Mouse (Mus musculus): ENCODE measurements around the gene Alppl2. TPM values are rescaled to one million over a fixed set of nuclear protein-coding genes. Genes with fewer than 3 reads are reported as not detected.

Gene Alppl2
- polyA plus RNA-seq, 1 experiment, result not detected

DNA sequence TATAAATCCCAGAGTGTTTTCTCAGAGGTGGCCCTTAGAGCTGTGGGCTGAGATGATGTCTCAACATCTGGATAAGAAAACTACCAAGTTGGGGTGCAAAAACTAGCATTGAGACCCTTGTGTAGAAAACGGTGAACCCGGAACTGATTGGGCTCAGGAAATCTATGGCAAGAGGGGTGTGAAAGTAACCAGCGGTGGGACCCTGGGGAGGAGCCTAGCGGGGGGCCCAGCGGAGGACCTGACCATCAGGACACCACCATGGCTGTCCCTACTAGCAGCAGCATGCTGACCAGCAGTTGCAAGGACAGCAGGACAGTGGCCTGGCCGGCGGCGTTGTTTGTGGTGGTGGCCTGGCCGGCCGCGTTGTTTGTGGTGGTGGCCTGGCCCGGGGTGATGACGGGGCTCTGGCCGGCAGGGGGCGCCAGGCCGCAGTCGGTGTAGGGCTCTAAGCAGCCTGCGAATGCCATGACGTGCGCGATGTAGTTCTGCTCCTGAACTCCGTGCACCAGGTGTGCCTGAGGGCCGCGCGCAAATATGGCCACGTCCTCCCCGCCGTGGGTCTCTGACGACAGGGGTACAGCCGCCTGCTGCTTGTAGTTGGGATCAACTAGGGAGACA, 8.7 kb upstream of the Alppl2 start:
- no peaks in the 10 kb centered on the region for H3K4me1 ChIP-seq (ENCODE audit: control insufficient read depth, insufficient read depth, low read length)
- H3K9ac ChIP-seq (ENCODE audit: low read depth, poor library complexity, severe bottlenecking), result no peak overlapping the region
- no peak overlapping the region for H3K27ac ChIP-seq (ENCODE audit: insufficient read depth, low read length)
- H3K27me3 ChIP-seq (ENCODE audit: control insufficient read depth, insufficient read depth, low read length, poor library complexity, severe bottlenecking), result no peaks in the 10 kb centered on the region
- H3K4me3 ChIP-seq (ENCODE audit: low read depth, low read length), result peak overlapping the region; percentile 33
- TF ChIP-seq EP300 (IDR thresholded peaks at IDR 0.05; ENCODE audit: insufficient read depth, low read depth, low read length) (no peak), CTCF (IDR thresholded peaks at IDR 0.05; ENCODE audit: low read depth, low read length) (peak; percentile 76)
- no peaks in the 10 kb centered on the region for H3K9me3 ChIP-seq (replicated peaks; ENCODE audit: control insufficient read depth, insufficient read depth, low read length, poor library complexity, severe bottlenecking)
- no peaks in the 10 kb centered on the region for H3K36me3 ChIP-seq (ENCODE audit: control insufficient read depth, insufficient read depth, low read length, poor library complexity, severe bottlenecking)

DNA sequence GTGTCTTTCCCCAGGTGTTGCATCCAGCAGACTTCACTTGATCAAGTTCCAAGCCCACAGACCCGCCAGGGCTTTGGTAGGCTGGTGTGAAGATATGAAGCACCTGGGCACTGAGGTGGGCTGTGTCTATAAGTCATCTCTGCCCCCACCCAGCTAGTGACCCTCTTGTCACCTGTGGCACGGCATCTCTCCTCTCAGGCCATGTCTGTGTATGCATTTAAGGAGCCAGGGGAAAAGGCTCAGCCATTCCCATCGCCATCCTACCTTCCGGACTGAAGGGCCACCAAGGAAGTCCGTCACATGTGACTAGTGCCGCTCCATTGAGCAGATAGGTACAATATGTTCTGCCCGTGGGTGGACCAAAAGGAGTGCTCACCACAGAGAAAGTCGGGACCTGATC, 5.9 kb upstream of the Alppl2 start:
- H3K4me1 ChIP-seq (ENCODE audit: control insufficient read depth, insufficient read depth, low read length), result no peaks in the 10 kb centered on the region
- H3K4me3 ChIP-seq (ENCODE audit: low read depth, low read length), result no peak overlapping the region
- H3K27ac ChIP-seq (ENCODE audit: insufficient read depth, low read length), result no peak overlapping the region
- H3K9me3 ChIP-seq (replicated peaks; ENCODE audit: control insufficient read depth, insufficient read depth, low read length, poor library complexity, severe bottlenecking), result no peaks in the 10 kb centered on the region
- no peaks in the 10 kb centered on the region for H3K27me3 ChIP-seq (ENCODE audit: control insufficient read depth, insufficient read depth, low read length, poor library complexity, severe bottlenecking)
- no peak for TF ChIP-seq CTCF (IDR thresholded peaks at IDR 0.05; ENCODE audit: low read depth, low read length)
- TF ChIP-seq EP300 (IDR thresholded peaks at IDR 0.05; ENCODE audit: insufficient read depth, low read depth, low read length), result no peak
- TF ChIP-seq POLR2A (IDR thresholded peaks at IDR 0.05; ENCODE audit: insufficient read depth, low read length), result no peak
- H3K9ac ChIP-seq (ENCODE audit: low read depth, poor library complexity, severe bottlenecking), result no peak overlapping the region
- no peaks in the 10 kb centered on the region for H3K36me3 ChIP-seq (ENCODE audit: control insufficient read depth, insufficient read depth, low read length, poor library complexity, severe bottlenecking)

DNA sequence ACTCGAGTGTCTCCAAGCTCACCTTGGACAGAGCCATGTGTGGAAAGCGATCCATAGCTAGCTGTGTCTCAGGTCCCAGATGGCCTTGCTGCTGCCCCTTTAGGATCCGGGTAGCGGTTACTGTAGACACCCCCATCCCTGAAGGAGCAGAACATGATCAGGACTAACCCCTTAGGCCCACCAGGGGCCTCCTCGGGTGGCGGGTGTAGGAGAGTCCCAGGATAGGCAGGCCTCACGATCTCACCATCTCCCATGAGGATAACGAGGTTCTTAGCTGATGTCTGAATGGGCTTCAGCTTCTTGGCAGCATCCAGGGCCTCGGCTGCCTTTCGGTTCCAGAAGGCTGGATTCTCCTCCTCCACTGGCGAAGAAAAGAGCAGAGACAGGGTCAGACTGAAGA, 477 bp downstream of the Alppl2 start:
- TF ChIP-seq EP300 (IDR thresholded peaks at IDR 0.05; ENCODE audit: insufficient read depth, low read depth, low read length), result no peak
- no peak for TF ChIP-seq POLR2A (IDR thresholded peaks at IDR 0.05; ENCODE audit: insufficient read depth, low read length)
- TF ChIP-seq CTCF (IDR thresholded peaks at IDR 0.05; ENCODE audit: low read depth, low read length), result no peak
- Histone ChIP-seq H3K4me1 (ENCODE audit: control insufficient read depth, insufficient read depth, low read length) (no peaks in the 10 kb centered on the region), H3K27ac (ENCODE audit: insufficient read depth, low read length) (no peak overlapping the region), H3K9ac (ENCODE audit: low read depth, poor library complexity, severe bottlenecking) (no peak overlapping the region), H3K27me3 (ENCODE audit: control insufficient read depth, insufficient read depth, low read length, poor library complexity, severe bottlenecking) (no peaks in the 10 kb centered on the region), H3K36me3 (ENCODE audit: control insufficient read depth, insufficient read depth, low read length, poor library complexity, severe bottlenecking) (no peaks in the 10 kb centered on the region), H3K9me3 (replicated peaks; ENCODE audit: control insufficient read depth, insufficient read depth, low read length, poor library complexity, severe bottlenecking) (no peaks in the 10 kb centered on the region), H3K4me3 (ENCODE audit: low read depth, low read length) (no peak overlapping the region)

- H3K27ac ChIP-seq (ENCODE audit: insufficient read depth, low read length), result no peak overlapping the region
- TF ChIP-seq CTCF (IDR thresholded peaks at IDR 0.05; ENCODE audit: low read depth, low read length), result peak; percentile 10
- no peak for TF ChIP-seq EP300 (IDR thresholded peaks at IDR 0.05; ENCODE audit: insufficient read depth, low read depth, low read length)
- no peak for TF ChIP-seq POLR2A (IDR thresholded peaks at IDR 0.05; ENCODE audit: insufficient read depth, low read length)
- H3K4me1 ChIP-seq (ENCODE audit: control insufficient read depth, insufficient read depth, low read length), result no peaks in the 10 kb centered on the region
- H3K36me3 ChIP-seq (ENCODE audit: control insufficient read depth, insufficient read depth, low read length, poor library complexity, severe bottlenecking), result no peaks in the 10 kb centered on the region
- no peak overlapping the region for H3K4me3 ChIP-seq (ENCODE audit: low read depth, low read length)
- no peak overlapping the region for H3K9ac ChIP-seq (ENCODE audit: low read depth, poor library complexity, severe bottlenecking)
- H3K27me3 ChIP-seq (ENCODE audit: control insufficient read depth, insufficient read depth, low read length, poor library complexity, severe bottlenecking), result no peaks in the 10 kb centered on the region
- H3K9me3 ChIP-seq (replicated peaks; ENCODE audit: control insufficient read depth, insufficient read depth, low read length, poor library complexity, severe bottlenecking), result no peaks in the 10 kb centered on the region
Measured at GRCm38 (mm10) chr1:87086964-87087363, 2.8 kb downstream of the Alppl2 start.

GRCm38 (mm10) chr1:87086196-87086595, 3.5 kb downstream of the Alppl2 start:
- Histone ChIP-seq H3K36me3 (ENCODE audit: control insufficient read depth, insufficient read depth, low read length, poor library complexity, severe bottlenecking) (no peaks in the 10 kb centered on the region), H3K9ac (ENCODE audit: low read depth, poor library complexity, severe bottlenecking) (no peak overlapping the region), H3K27ac (ENCODE audit: insufficient read depth, low read length) (no peak overlapping the region), H3K9me3 (replicated peaks; ENCODE audit: control insufficient read depth, insufficient read depth, low read length, poor library complexity, severe bottlenecking) (no peaks in the 10 kb centered on the region), H3K4me1 (ENCODE audit: control insufficient read depth, insufficient read depth, low read length) (no peaks in the 10 kb centered on the region), H3K27me3 (ENCODE audit: control insufficient read depth, insufficient read depth, low read length, poor library complexity, severe bottlenecking) (no peaks in the 10 kb centered on the region), H3K4me3 (ENCODE audit: low read depth, low read length) (no peak overlapping the region)
- no peak for TF ChIP-seq EP300 (IDR thresholded peaks at IDR 0.05; ENCODE audit: insufficient read depth, low read depth, low read length)
- TF ChIP-seq POLR2A (IDR thresholded peaks at IDR 0.05; ENCODE audit: insufficient read depth, low read length), result no peak
- TF ChIP-seq CTCF (IDR thresholded peaks at IDR 0.05; ENCODE audit: low read depth, low read length), result no peak

DNA sequence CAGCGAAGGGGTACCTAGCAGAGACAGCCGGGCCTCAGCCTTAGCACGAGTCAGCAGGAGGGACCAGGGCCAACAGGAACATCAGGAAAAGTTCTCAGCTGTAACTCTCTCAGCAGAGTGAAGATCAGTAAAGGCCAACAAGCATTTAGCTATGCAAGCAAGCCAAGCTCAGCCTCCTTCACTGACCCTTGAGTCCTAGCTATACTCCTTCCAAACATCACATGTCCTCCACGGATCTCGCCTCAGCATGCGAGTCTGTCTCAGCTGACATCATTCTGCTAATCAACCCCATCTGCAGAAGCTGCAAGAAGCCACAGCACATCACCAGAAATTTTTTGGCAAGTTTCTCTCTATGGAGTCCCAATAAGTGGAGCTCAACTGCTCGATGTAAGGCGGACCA, 16.0 kb downstream of the Alppl2 start:
- no peaks in the 10 kb centered on the region for H3K27me3 ChIP-seq (ENCODE audit: control insufficient read depth, insufficient read depth, low read length, poor library complexity, severe bottlenecking)
- no peaks in the 10 kb centered on the region for H3K9me3 ChIP-seq (replicated peaks; ENCODE audit: control insufficient read depth, insufficient read depth, low read length, poor library complexity, severe bottlenecking)
- TF ChIP-seq POLR2A (IDR thresholded peaks at IDR 0.05; ENCODE audit: insufficient read depth, low read length), result no peak
- no peak for TF ChIP-seq EP300 (IDR thresholded peaks at IDR 0.05; ENCODE audit: insufficient read depth, low read depth, low read length)
- no peak for TF ChIP-seq CTCF (IDR thresholded peaks at IDR 0.05; ENCODE audit: low read depth, low read length)
- no peaks in the 10 kb centered on the region for H3K4me1 ChIP-seq (ENCODE audit: control insufficient read depth, insufficient read depth, low read length)
- H3K36me3 ChIP-seq (ENCODE audit: control insufficient read depth, insufficient read depth, low read length, poor library complexity, severe bottlenecking), result no peaks in the 10 kb centered on the region
- H3K4me3 ChIP-seq (ENCODE audit: low read depth, low read length), result no peak overlapping the region
- H3K27ac ChIP-seq (ENCODE audit: insufficient read depth, low read length), result no peak overlapping the region
- no peak overlapping the region for H3K9ac ChIP-seq (ENCODE audit: low read depth, poor library complexity, severe bottlenecking)

Measured in ES-Bruce4 (cell line).